Mouse (Mus musculus) liver, embryonic 16.5 days (tissue): ENCODE data around the gene Tmem88b. TPM values are rescaled to one million over a fixed set of nuclear protein-coding genes. Genes with fewer than 3 reads are reported as not detected.

Experiments
- ATAC-seq: fragments of 200-750 bp; cut with Nextera tagmentation; 2 replicates; pipeline ENCODE4 v1.8.0; 2017; ENCODE audit warnings: low read depth, mild to moderate bottlenecking, moderate number of reproducible peaks, moderate library complexity
- H3K27ac ChIP-seq: fragments of 300-500 bp; sonication (generic); 2 replicates; pipeline ENCODE4 v1.5.1; 2014; ENCODE audit warnings: mild to moderate bottlenecking, low read length
- H3K27me3 ChIP-seq: fragments of 300-500 bp; sonication (generic); 2 replicates; pipeline ENCODE4 v1.6.1; 2014; ENCODE audit warnings: low read depth, low read length, mixed read lengths; ENCODE audit not compliant: control insufficient read depth, insufficient read depth
- H3K36me3 ChIP-seq: fragments of 300-500 bp; sonication (generic); 2 replicates; pipeline ENCODE4 v1.6.1; 2014; ENCODE audit warnings: mild to moderate bottlenecking; ENCODE audit not compliant: control insufficient read depth, insufficient read depth
- H3K4me1 ChIP-seq: fragments of 300-500 bp; sonication (generic); 2 replicates; pipeline ENCODE4 v1.6.1; 2014; ENCODE audit warnings: low read depth, low read length, mixed read lengths; ENCODE audit not compliant: control insufficient read depth
- H3K4me2 ChIP-seq: fragments of 300-500 bp; sonication (generic); 2 replicates; pipeline ENCODE4 v1.6.1; 2014; ENCODE audit warnings: low read depth, low read length, mixed read lengths
- H3K4me3 ChIP-seq: fragments of 300-500 bp; sonication (generic); 2 replicates; pipeline ENCODE4 v1.5.1; 2014; ENCODE audit warnings: low read depth, mild to moderate bottlenecking, low read length
- H3K9ac ChIP-seq: fragments of 300-500 bp; sonication (generic); 2 replicates; pipeline ENCODE4 v1.6.1; 2014; ENCODE audit warnings: low read depth, low read length
- H3K9me3 ChIP-seq: fragments of 300-500 bp; sonication (generic); replicated peaks from 2 replicates; pipeline ENCODE4 v1.6.1; 2016; ENCODE audit warnings: low read length; ENCODE audit not compliant: control insufficient read depth
- WGBS: fragments of 180-500 bp; shearing (Covaris S2); extraction: QIAGEN DNeasy Blood & Tissue Kit; methylation state at CpG from one replicate; pipeline ENCODE4 v1.1.7; 2014; ENCODE audit not compliant: insufficient replicate concordance; 5-methylcytosine and 5-hydroxymethylcytosine counted together
- polyA plus RNA-seq: library from polyadenylated mRNA; unstranded; fragments of >200 nt; fragmentation: Nextera tagmentation; extraction: Ambion mirVana; gene quantifications from 2 replicates; pipeline ENCODE4 v1.2.1, GENCODE M21; 2015

The Tmem88b gene
- polyA plus RNA-seq, result 0.12 and 0.19 TPM in 2 replicates

GRCm38 (mm10) chr4:155785819-155786218 is at the start of gene Tmem88b:
TSS of gene Tmem88b (minus strand) at chr4:155785874.
- peaks cover 9% of the 10 kb centered on the region for H3K4me1 ChIP-seq
- H3K27ac ChIP-seq, result no peak within 1 kb of the TSS
- H3K27me3 ChIP-seq, result peaks cover 4% of the 10 kb centered on the region; the same call in 1 of the 2 replicates
- H3K4me3 ChIP-seq, result no peak within 1 kb of the TSS; the same call in 1 of the 2 replicates
- H3K36me3 ChIP-seq, result no peaks in the 10 kb centered on the region
- no peak within 1 kb of the TSS for H3K9ac ChIP-seq
- no peak for ATAC-seq
- peak within 1 kb of the TSS; percentile 93; the same call in 1 of the 2 replicates for H3K4me2 ChIP-seq
- H3K9me3 ChIP-seq, result no peaks in the 10 kb centered on the region
- 52% methylated on average over 5 of the region's 5 CpGs for WGBS

- H3K4me2 ChIP-seq, result no peak overlapping the region
- no peaks in the 10 kb centered on the region for H3K36me3 ChIP-seq
- H3K27me3 ChIP-seq, result no peaks in the 10 kb centered on the region; the same call in 1 of the 2 replicates
- no peak for ATAC-seq
- H3K27ac ChIP-seq, result no peak overlapping the region
- 38% methylated on average over 2 of the region's 2 CpGs for WGBS
- H3K9ac ChIP-seq, result no peak overlapping the region
- H3K9me3 ChIP-seq, result no peaks in the 10 kb centered on the region
- peaks cover 24% of the 10 kb centered on the region for H3K4me1 ChIP-seq
- H3K4me3 ChIP-seq, result no peak overlapping the region
Measured at GRCm38 (mm10) chr4:155833836-155834235, 48.2 kb upstream of the Tmem88b start.

DNA sequence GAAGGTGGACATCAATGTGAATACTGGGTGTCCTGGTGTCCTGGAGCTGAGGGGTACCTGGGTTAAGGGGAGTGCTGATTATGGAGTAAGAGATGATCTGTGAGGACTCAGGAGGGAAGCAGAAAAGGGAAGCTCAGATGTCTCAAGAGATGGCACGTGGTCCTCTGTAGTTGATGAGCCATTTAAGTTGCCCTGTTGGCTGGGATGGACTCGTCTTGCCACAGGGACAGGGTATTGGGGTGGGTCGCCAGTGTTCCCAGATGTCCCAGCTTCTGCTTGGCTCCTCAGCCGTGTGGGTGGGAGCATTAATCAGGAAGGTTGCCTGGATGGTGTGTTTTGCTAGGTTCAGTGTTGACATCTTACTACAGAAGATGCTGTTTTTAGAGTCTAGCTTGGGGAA is 47.6 kb upstream of the Tmem88b start:
- Histone ChIP-seq H3K27me3 (no peaks in the 10 kb centered on the region), H3K9ac (no peak overlapping the region), H3K36me3 (no peaks in the 10 kb centered on the region), H3K4me2 (no peak overlapping the region), H3K27ac (no peak overlapping the region), H3K4me3 (no peak overlapping the region), H3K4me1 (peaks cover 24% of the 10 kb centered on the region), H3K9me3 (no peaks in the 10 kb centered on the region)
- ATAC-seq, result no peak
- 64% methylated on average over 4 of the region's 4 CpGs for WGBS

- Histone ChIP-seq H3K27me3 (no peaks in the 10 kb centered on the region), H3K4me3 (peak overlapping the region; percentile 90), H3K9ac (peak overlapping the region; percentile 92), H3K36me3 (peaks cover 5% of the 10 kb centered on the region), H3K27ac (peak overlapping the region; percentile 93), H3K4me2 (peak overlapping the region; percentile 87), H3K4me1 (peaks cover 24% of the 10 kb centered on the region), H3K9me3 (no peaks in the 10 kb centered on the region)
- no peak for ATAC-seq
- 51% methylated on average over 10 of the region's 10 CpGs for WGBS
Measured at GRCm38 (mm10) chr4:155832321-155832720, 46.6 kb upstream of the Tmem88b start.

GRCm38 (mm10) chr4:155831831-155832230 is 46.2 kb upstream of the Tmem88b start:
- Histone ChIP-seq H3K36me3 (peaks cover 9% of the 10 kb centered on the region), H3K4me2 (peak overlapping the region; percentile 87), H3K27me3 (no peaks in the 10 kb centered on the region), H3K9me3 (no peaks in the 10 kb centered on the region), H3K9ac (peak overlapping the region; percentile 92), H3K4me3 (peak overlapping the region; percentile 90), H3K27ac (peak overlapping the region; percentile 93), H3K4me1 (peaks cover 24% of the 10 kb centered on the region)
- peak; percentile 20 for ATAC-seq
- under 1% methylated on average over 25 of the region's 25 CpGs for WGBS

DNA sequence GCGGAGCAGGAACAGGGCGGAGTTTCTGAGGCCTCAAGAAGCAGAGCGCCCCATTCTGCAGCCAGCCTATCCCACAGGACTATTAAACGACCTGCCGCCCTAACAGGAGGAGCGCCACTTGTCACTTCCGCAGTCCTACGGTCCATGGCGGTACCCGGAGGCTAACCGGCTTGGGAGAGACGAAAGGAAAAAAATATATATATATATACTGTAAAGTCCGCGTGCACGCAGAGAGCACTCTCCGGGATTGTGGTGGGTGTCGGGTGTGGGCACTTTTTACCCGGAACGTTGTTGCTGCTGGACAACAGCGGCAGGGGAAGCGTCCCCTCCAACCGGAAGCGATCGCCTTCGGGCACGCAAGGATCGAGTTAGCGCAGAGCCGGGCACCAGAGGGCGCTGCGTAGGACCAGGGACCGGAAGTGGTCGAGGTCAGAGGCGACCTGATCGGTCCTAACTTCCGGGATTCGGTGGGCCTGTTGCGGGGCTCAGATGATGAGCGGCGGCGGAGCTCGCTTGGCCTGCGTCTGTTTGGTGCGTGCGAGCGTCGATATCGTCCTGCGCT is 45.6 kb upstream of the Tmem88b start, which contains the start of gene Aurkaip1:
Aurkaip1 (plus strand) TSS at position 68 of the 562 bp plus-strand sequence.
- Histone ChIP-seq H3K9me3 (no peaks in the 10 kb centered on the region), H3K27me3 (no peaks in the 10 kb centered on the region), H3K27ac (peak within 1 kb of the TSS; percentile 93), H3K4me3 (peak within 1 kb of the TSS; percentile 90), H3K4me2 (peak within 1 kb of the TSS; percentile 87), H3K4me1 (peaks cover 24% of the 10 kb centered on the region), H3K36me3 (peaks cover 14% of the 10 kb centered on the region), H3K9ac (peak within 1 kb of the TSS; percentile 92)
- WGBS, result under 1% methylated on average over 49 of the region's 49 CpGs
- peak; percentile 94 for ATAC-seq

GRCm38 (mm10) chr4:155830596-155830995 is 44.9 kb upstream of the Tmem88b start:
- peaks cover 17% of the 10 kb centered on the region for H3K36me3 ChIP-seq
- WGBS, result 47% methylated on average over 8 of the region's 8 CpGs
- H3K4me1 ChIP-seq, result peaks cover 24% of the 10 kb centered on the region
- H3K27ac ChIP-seq, result peak overlapping the region; percentile 93
- no peak for ATAC-seq
- H3K9ac ChIP-seq, result peak overlapping the region; percentile 92
- no peaks in the 10 kb centered on the region for H3K9me3 ChIP-seq
- H3K4me2 ChIP-seq, result peak overlapping the region; percentile 87
- no peaks in the 10 kb centered on the region for H3K27me3 ChIP-seq
- H3K4me3 ChIP-seq, result peak overlapping the region; percentile 90

- no peak overlapping the region for H3K9ac ChIP-seq
- peaks cover 25% of the 10 kb centered on the region for H3K36me3 ChIP-seq
- H3K4me3 ChIP-seq, result no peak overlapping the region
- no peak overlapping the region for H3K4me2 ChIP-seq
- peaks cover 24% of the 10 kb centered on the region for H3K4me1 ChIP-seq
- no peaks in the 10 kb centered on the region for H3K9me3 ChIP-seq
- 93% methylated on average over 4 of the region's 4 CpGs for WGBS
- no peak overlapping the region for H3K27ac ChIP-seq
- no peak for ATAC-seq
- H3K27me3 ChIP-seq, result no peaks in the 10 kb centered on the region
Measured at GRCm38 (mm10) chr4:155829866-155830265, 44.2 kb upstream of the Tmem88b start.

DNA sequence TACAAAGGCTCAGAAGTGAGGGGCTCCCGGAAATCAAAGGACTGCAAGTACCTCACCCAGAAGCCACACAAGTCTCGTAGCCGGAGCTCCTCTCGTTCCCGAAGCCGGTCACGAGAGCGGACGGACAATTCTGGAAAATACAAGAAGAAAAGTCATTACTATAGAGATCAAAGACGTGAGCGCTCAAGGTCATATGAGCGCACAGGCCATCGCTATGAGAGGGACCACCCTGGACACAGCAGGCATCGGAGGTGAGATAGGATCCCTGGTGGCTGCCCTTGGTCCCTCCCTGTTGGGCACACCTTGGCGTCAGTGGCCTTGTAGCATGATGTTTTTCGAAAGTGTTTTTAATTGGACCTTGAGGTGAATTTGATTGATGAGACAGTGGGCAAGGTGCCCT is 37.8 kb upstream of the Tmem88b start:
- peaks cover 87% of the 10 kb centered on the region for H3K36me3 ChIP-seq
- 92% methylated on average over 16 of the region's 16 CpGs for WGBS

More for the DNA sequence above, 37.8 kb upstream of the Tmem88b start:
- H3K9ac ChIP-seq, result no peak overlapping the region
- H3K4me2 ChIP-seq, result no peak overlapping the region
- no peak overlapping the region for H3K27ac ChIP-seq
- H3K4me1 ChIP-seq, result no peaks in the 10 kb centered on the region
- H3K9me3 ChIP-seq, result no peaks in the 10 kb centered on the region
- no peak overlapping the region for H3K4me3 ChIP-seq
- H3K27me3 ChIP-seq, result no peaks in the 10 kb centered on the region
- ATAC-seq, result no peak
